Mouse (Mus musculus) ES-CJ7 (cell line): ENCODE measurements around the gene Oard1.

Experiments used
- DNase-seq: peaks from one replicate; pipeline ENCODE4 v3.0.0; 2011; ENCODE audit warnings: low read depth, low spot score

Oard1 gene

DNA sequence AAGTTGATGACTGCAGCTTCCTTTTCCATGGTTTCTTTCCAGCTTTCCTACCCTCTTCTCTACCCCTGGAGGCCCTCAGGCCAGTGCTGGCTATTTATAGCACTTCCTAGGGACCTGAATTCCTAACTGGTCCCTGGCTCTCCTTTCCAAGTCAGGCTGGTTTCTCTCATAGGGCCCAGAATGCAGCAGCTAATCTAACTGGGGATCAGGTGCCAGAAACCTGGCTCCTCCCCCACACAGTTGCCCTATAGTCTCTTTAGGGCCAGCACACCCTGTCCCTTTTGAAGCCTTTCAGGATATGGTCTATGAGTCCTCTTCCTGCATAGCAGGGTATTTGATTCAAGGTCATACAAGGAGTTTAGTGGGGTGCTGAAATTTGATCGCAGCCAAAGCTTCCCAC is 26.7 kb downstream of the Oard1 start:
- DNase-seq, result peak; percentile 45

GRCm38 (mm10) chr17:48437421-48437911 is 27.7 kb downstream of the Oard1 start:
- DNase-seq, result no peak

GRCm38 (mm10) chr17:48442745-48443457 is 33.1 kb downstream of the Oard1 start:
- DNase-seq, result peak; percentile 50

DNA sequence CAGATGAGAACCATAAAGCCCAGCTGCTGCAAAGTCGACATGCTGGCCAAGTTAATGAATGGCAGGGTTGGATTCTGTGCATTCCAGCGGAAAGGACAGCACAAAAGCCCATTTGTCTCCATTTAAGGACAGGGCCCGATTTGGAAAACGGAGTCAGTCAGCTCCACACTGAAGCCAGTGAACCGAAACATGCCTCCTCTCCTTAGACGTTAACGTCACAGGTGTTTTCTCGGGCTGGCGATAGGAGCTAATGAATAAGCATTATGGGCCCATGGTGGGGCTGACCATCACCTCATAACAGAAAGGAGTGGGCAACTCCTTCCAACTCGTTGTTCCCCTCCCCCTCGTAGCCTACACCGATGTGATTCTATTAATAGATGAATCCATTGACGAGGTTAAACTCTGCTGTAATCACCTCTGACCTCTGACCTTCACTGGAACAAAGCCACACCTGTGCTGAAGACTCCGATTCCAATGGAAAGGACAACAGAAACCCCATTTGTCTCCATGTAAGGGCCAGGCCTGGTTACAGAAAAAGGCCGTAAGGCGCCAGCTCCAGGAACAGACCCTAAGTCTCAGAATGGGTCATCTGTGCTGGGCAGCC is 33.8 kb downstream of the Oard1 start:
- DNase-seq, result no peak

- DNase-seq, result no peak
Measured at GRCm38 (mm10) chr17:48447675-48448074, 37.9 kb downstream of the Oard1 start.

DNA sequence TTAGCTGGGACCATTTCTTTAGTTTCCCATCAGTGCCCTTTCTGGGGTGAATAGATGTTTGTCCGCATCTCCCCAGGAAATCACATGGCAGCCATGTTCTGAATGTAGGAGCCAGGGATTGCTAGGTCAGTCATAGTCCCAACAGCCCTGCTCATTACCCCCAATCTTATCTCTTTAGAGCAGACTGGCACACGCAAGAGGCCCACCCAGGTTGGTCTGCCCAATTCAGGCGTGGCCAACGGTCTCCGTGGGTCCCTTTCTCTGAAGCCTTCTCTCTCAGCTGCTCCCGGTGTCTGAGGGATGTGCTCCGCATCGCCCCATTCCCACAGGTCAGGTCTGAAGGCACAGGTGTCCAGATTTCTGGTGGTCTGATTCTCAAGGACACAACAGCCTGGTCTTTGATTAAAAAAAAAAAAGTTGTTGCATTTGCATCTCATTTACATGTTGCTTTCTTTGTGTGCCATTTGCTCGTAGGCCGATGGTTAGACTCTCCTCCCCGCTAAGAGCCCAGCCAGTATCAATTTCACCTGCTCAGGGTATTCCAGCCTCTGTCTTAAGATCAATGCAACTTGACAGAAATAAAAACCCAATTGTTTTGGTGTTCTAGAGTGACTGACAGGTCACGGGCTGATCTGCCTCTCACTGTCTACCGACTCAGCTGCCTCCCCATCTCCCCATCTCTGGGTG is 41.0 kb downstream of the Oard1 start:
- DNase-seq, result no peak

DNA sequence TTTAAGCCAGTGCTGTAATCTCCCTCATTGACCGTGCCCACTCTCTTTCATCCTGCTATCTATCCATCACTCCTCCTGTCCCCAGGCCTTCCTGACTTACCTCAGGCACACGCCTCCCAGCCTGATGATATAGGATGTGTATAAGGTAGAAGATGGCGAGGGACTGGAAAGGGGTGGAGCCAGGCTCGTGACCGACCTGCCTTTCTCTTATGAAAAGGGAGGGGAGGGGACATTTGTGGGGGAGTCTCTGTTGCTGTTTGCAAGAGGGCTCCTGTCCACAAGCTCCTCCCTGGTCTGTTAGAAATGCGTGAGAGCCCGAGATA is 41.5 kb downstream of the Oard1 start, which contains the start of gene Tspo2:
Tspo2 (minus strand) TSS at position 170 of the 323 bp plus-strand sequence.
- no peak for DNase-seq

GRCm38 (mm10) chr17:48451753-48452444 is 42.1 kb downstream of the Oard1 start:
- no peak for DNase-seq

DNA sequence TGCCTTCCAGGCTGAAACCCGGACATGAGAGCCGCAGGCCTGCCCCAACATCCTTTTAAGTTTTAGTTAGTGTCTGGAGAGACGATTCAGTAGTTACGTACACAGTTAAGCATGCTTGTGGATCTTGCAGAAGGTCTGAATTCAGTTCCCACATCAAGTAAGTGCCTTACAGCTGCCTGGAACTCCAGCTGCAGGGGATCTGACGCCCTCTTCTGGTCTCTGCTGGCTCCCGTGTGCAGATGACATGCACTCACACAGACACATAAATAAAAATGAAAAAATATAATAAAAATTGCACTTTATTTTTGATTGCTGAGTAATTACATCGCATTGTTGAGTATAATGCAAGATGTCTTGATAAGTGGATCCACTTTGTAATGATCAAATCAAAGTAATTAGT is 43.7 kb downstream of the Oard1 start:
- DNase-seq, result peak; percentile 33

GRCm38 (mm10) chr17:48454190-48454589 is 44.4 kb downstream of the Oard1 start:
- peak; percentile 30 for DNase-seq

DNA sequence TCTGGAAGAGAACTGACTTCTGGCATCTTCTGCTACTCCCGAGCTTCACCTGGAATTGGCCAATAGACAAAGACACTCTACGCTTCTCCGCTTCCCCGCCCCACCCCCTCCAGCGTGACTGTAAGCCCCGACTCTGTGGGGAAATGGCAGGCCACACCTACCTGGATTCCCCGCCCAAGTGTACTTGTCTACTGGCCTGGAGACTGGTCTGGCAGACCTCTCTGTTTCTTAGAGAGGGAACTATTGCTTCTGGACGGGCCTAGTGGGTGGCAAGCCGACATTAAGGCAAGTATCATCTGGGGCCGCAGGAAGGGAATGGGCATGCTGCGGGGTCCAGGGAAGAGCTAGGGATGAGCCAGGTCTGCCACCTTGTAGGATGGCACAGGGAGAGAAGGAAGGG is 44.9 kb downstream of the Oard1 start, which contains the start of gene Unc5cl:
Unc5cl (plus strand) TSS at position 214 of the 400 bp plus-strand sequence.
- DNase-seq, result peak; percentile 78

DNA sequence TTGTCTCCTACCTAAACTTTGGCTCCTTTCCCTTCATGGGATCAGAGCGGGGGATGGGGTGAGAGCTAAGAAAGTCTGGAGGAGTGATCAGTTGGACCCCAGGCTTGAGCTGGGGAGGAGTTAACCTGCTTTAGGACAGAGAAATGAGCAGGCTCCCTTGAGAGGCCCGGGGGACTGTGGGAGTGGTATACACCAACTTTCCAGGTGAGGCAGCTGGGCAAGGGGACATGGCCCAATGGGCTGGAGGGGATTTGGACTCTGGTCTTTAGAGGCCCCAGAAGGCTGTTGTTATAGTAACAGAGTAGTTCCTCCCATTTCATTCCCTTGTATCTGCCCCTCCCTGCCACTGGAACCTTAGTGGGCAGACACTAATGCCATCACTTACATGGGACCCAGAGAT is 46.1 kb downstream of the Oard1 start:
- no peak for DNase-seq

GRCm38 (mm10) chr17:48457971-48458653 is 48.3 kb downstream of the Oard1 start:
- DNase-seq, result no peak

- no peak for DNase-seq
Measured at GRCm38 (mm10) chr17:48462096-48462495, 52.3 kb downstream of the Oard1 start.

DNA sequence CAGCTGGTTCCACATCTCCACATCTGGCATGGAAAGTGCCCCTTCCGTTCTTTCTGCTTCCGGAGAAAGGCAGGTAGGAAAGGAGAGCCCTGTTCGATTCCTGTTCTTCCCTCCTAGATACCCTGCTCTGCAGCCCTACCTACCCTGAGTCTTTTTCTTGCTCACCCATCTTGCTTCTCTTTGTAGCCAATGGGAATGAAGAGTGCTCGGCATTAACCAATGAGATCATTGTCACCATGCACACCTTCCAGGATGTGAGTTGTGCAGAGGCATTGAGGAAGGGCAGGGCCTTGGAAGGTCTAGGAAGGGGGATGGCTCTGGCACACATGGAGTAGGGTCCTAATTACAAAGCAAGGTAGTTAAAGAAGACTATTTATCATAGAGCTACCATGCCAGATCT is 53.6 kb downstream of the Oard1 start:
- no peak for DNase-seq
